Mouse (Mus musculus): ENCODE data around the gene Obsl1.

Obsl1 gene

GRCm38 (mm10) chr1:75487040-75487404 lies 19.2 kb downstream of the Obsl1 start:
- no peak for DNase-seq (ENCODE audit: low spot score)

GRCm38 (mm10) chr1:75486561-75486960 lies 19.7 kb downstream of the Obsl1 start:
- no peak for DNase-seq (ENCODE audit: low spot score)

GRCm38 (mm10) chr1:75480735-75481134 lies 25.5 kb downstream of the Obsl1 start:
- DNase-seq (ENCODE audit: low spot score) = no peak

DNA sequence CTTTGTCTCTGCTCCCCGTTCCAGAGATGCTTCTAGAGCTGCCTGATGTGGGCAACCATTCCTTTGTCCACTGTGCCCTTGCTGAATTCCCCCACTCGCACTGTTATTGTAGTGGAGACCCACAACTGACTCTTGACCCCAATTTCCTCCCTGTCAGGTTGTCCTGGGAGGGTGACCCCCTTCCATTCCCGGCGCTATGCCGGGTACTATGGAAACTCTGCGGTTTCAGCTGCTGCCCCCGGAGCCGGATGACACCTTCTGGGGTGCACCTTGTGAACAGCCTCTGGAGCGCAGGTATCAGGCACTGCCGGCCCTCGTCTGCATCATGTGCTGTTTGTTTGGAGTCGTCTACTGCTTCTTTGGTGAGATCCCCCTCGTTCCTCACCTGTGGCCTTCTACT lies 26.2 kb downstream of the Obsl1 start:
- DNase-seq (ENCODE audit: low spot score) = no peak

GRCm38 (mm10) chr1:75479635-75479989 lies 26.6 kb downstream of the Obsl1 start:
- DNase-seq (ENCODE audit: low spot score) = no peak

- peak; percentile 94 for DNase-seq (ENCODE audit: low spot score)
These were observed 27.2 kb downstream of the Obsl1 start, which contains the start of the genes Chpf and Tmem198 for GRCm38 (mm10) chr1:75478916-75479634. Gene Chpf, minus strand, starts transcription at chr1:75479307. Gene Tmem198, plus strand, starts transcription at chr1:75479532.

DNA sequence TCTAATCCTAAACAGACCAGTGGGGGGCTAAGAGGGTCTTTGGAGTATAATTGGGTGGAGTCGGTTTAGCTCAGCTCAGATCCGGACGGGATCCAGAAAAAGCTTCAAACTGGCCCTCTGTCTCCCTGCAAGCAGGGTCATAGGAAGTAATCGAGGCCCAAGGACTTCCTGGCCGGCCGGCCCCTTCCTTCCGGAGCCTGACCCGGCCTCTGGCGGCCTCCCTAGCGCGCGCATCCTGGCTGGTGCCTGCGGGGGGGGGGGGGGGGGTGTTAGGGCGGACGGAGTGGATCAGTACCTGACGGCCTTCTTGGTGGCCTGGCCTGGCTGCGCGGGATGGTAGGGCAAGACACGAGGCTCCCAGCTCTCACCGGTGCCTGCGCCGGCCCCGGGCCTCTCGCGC lies 27.8 kb downstream of the Obsl1 start:
- DNase-seq (ENCODE audit: low spot score) = no peak

GRCm38 (mm10) chr1:75477966-75478290 lies 28.3 kb downstream of the Obsl1 start:
- DNase-seq (ENCODE audit: low spot score) = no peak

GRCm38 (mm10) chr1:75477264-75477965 lies 28.8 kb downstream of the Obsl1 start:
- DNase-seq (ENCODE audit: low spot score) = peak; percentile 79

- no peak for DNase-seq (ENCODE audit: low spot score)
These were observed 29.8 kb downstream of the Obsl1 start for GRCm38 (mm10) chr1:75476441-75476840.

- no peak for DNase-seq (ENCODE audit: low spot score)
These were observed 36.9 kb downstream of the Obsl1 start for GRCm38 (mm10) chr1:75469287-75469825.

GRCm38 (mm10) chr1:75467215-75467927 lies 38.9 kb downstream of the Obsl1 start:
- peak; percentile 66 for DNase-seq (ENCODE audit: low spot score)

DNA sequence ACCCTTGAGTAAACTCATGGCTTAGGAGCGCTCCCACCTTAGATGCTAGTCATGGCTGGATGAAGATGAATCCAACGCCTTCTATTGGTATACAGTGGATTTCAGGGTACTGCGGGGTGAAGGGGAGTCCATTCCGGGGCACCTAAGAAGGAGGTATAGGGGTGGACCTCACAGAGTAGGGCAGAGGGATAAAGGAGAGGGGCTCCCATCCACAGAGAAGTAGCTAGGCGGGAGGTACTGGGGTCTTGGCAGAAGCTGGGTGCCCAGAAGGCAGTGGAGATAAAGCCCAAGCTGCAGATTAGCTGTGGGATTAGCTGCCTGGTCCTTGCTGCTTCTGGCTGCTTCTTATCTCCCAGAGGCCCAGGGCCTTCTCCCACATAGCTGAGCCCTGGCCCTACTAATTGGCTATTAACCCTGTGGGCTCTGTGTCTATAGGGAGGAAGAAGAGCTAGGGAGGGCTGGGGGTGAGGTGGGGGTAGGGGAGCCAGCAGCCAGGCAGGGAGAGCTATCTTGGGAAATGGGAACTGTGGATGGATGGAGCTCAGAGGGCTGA lies 42.5 kb downstream of the Obsl1 start:
- no peak for DNase-seq (ENCODE audit: low spot score)

- DNase-seq (ENCODE audit: low spot score) = no peak
These were observed 43.6 kb downstream of the Obsl1 start for GRCm38 (mm10) chr1:75462636-75463035.

- no peak for DNase-seq (ENCODE audit: low spot score)
These were observed 46.0 kb downstream of the Obsl1 start for GRCm38 (mm10) chr1:75460297-75460696.

GRCm38 (mm10) chr1:75458789-75459684 lies 47.2 kb downstream of the Obsl1 start:
- no peak for DNase-seq (ENCODE audit: low spot score)

GRCm38 (mm10) chr1:75458025-75458788 lies 48.0 kb downstream of the Obsl1 start:
- DNase-seq (ENCODE audit: low spot score) = no peak

GRCm38 (mm10) chr1:75457710-75458024 lies 48.6 kb downstream of the Obsl1 start:
- DNase-seq (ENCODE audit: low spot score) = no peak

DNA sequence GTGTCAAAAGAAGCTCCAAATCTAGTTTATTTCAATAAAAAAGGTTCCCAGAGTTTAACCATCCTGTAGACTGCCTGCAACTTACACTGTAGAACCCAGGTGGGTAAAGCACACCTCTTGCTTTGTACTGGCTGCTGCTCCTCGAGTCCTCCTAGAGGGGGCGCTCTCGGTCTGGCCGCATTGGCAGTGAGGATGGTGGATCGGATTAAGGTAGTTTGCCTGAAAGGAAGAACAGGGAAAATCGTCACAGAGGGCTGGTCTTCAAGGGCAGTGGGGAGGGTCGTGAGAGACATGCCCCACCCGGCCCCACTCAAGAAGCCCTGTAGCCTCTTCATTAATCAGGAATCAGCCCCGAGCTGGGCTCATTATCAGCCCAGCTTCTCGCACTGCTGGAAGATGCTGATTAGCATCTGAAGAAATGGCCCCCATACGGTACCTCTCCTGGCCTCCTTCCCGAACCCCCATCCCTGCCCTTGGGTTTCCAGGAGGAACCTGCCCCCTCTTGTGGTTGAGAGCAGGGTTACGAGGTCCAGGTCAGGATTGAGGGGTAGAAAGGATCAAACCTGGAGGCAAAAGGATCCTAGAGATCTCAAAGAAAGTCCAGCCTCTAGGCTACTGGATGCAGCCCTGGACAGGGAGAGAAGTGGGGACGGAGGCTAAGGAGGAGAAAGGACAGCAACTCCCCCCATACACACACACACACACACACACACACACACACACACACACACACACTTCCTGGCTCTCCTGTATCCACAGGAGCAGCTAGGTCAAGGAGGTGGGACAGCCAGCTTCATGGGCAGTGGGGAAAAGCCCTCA lies 49.3 kb downstream of the Obsl1 start:
- no peak for DNase-seq (ENCODE audit: low spot score)

- no peak for DNase-seq (ENCODE audit: low spot score)
These were observed 50.3 kb downstream of the Obsl1 start for GRCm38 (mm10) chr1:75455948-75456347.

Data from urinary bladder, postnatal 25 days (tissue).